Mouse (Mus musculus) liver, embryonic 14.5 days (tissue): ENCODE data around the gene Mthfs.
"Not testable (repeated sequence)": the region's sequence is repeated elsewhere in the genome, so short reads cannot be mapped to it uniquely, and the experiment has no call there.

Experiments used
- CTCF ChIP-seq: IDR thresholded peaks from 2 replicates; pipeline ENCODE4 v1.5.1; 2016; ENCODE audit warnings: antibody characterized with exemption, low read depth, control low read depth
- EP300 ChIP-seq: IDR thresholded peaks from 2 replicates; pipeline ENCODE4 v1.6.1; 2016; ENCODE audit warnings: antibody characterized with exemption, low read depth

DNA sequence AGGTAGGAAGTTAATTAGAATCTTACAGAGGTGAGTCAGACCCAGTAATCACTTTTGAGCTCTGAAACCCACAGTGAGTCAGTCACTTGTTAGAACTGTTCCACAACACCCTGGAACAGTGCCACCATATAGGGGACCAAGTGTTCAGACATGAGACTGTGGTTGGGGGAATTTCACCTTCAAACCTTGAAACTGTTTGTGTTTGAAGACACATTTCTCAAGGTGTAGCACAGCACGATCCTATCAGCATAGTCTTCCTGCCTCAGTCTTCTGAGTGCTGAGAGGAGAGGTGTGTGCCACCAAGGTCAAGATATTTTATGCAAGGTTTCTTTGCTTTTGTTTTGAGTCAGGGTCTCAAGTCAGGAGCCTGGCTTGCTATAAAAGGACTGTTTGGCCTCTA is 1.5 kb upstream of the Mthfs start:
- TF ChIP-seq CTCF, EP300: not testable (repeated sequence)
